Mouse (Mus musculus): Measurements from ENCODE around the gene Wfdc2. TPM values are rescaled to one million over a fixed set of nuclear protein-coding genes. Genes with fewer than 3 reads are reported as not detected.

Gene Wfdc2
- polyA plus RNA-seq, 1 experiment from 2014 or later = 2.6 TPM

DNA sequence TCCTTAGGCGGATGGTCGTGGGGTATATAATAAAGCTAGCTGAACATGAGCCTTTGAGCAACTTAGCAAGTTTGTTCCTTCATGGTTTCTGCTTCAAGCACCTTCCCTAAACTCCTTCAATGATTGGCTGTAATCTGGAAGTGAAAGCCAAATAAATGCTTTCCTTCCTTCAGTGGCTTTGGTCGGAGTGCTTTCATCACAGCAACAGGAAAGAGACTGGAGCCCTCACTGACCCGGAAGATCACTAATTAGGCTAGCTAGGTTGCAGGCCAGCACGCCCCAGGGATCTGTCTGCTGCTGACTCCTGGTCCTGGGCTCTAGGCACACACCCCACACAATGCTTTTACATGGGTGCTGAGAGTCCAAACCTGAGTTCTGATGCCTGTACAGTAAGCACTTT, 33.7 kb upstream of the Wfdc2 start:
- Histone ChIP-seq H3K36me3 (replicated peaks) (no peaks in the 10 kb centered on the region), H3K4me3 (no peak overlapping the region), H3K4me1 (no peaks in the 10 kb centered on the region), H3K9me3 (no peaks in the 10 kb centered on the region), H3K4me2 (no peak overlapping the region), H3K27me3 (replicated peaks) (no peaks in the 10 kb centered on the region), H3K27ac (no peak overlapping the region), H3K9ac (no peak overlapping the region)
- 76% methylated on average over 5 of the region's 5 CpGs for WGBS
- ATAC-seq (replicated peaks) = no peak

DNA sequence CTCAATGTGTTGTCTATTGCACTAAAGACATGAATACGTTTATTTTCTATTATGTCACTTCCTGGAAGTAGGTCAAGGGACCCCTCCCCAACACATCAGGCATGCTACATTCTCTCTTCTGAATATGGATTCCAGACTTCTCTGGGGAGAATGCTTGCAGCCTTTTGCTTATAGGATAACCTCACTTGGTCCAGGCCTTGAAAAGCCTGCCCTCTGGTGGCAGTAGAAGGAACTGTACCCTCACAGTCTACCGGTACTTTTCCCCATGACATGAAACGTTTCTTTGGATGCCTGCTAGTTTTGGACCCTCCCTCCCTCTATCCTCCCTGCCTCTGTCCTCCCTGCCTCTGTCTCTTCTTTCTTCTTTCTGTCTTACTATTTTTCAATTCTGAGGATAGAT, 31.0 kb upstream of the Wfdc2 start:
- Histone ChIP-seq H3K4me3 (no peak overlapping the region), H3K4me1 (no peaks in the 10 kb centered on the region), H3K9ac (no peak overlapping the region), H3K36me3 (replicated peaks) (no peaks in the 10 kb centered on the region), H3K27me3 (replicated peaks) (no peaks in the 10 kb centered on the region), H3K27ac (no peak overlapping the region), H3K9me3 (no peaks in the 10 kb centered on the region), H3K4me2 (no peak overlapping the region)
- ATAC-seq (replicated peaks) = no peak
- 2% methylated on average over 3 of the region's 3 CpGs for WGBS

DNA sequence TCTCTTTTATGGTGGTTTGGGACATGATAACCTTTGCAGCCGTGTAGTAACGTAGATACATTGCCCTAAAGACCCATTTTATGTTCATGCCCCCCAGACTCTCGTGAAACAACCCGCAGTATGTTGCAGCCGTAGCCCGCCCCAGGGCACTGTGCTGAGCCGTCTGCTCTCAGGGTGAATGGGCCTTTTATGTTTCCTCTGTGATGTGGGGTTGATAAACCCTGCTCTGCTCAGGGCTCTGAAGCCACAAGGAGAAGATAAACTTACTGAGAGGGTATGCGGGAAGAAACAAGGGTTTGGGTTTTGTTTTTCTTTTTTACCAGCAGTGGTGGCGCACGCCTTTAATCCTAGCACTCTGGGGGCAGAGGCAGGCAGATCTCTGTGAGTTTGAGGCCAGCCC, 27.9 kb upstream of the Wfdc2 start:
- Histone ChIP-seq H3K36me3 (replicated peaks) (no peaks in the 10 kb centered on the region), H3K4me3 (no peak overlapping the region), H3K27ac (no peak overlapping the region), H3K9ac (no peak overlapping the region), H3K9me3 (no peaks in the 10 kb centered on the region), H3K4me2 (no peak overlapping the region), H3K27me3 (replicated peaks) (no peaks in the 10 kb centered on the region), H3K4me1 (no peaks in the 10 kb centered on the region)
- no peak for ATAC-seq (replicated peaks)
- 80% methylated on average over 10 of the region's 10 CpGs for WGBS

DNA sequence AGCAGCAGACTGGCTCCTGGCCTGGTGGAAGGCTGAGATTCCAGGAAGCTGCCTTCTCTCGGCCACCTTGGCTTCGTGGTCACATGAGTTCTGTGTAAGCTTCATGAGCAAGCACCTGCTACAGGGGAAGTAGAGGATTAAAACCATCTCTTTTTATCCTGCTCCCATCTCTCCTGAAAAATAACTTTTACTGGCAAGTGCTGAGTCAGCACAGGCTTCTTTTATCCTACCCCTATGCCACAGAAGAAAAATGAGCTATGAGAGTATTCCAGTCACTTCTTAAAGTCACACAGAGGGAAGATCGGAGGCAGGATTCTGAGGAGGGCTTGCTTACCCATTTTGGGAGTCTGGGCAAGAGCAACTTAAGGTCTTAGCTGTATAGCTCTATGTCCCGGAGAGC, 25.2 kb upstream of the Wfdc2 start:
- H3K9ac ChIP-seq = no peak overlapping the region
- H3K4me1 ChIP-seq = no peaks in the 10 kb centered on the region
- H3K36me3 ChIP-seq (replicated peaks) = no peaks in the 10 kb centered on the region
- 81% methylated on average over 4 of the region's 4 CpGs for WGBS
- H3K27me3 ChIP-seq (replicated peaks) = no peaks in the 10 kb centered on the region
- H3K27ac ChIP-seq = no peak overlapping the region
- no peak for ATAC-seq (replicated peaks)
- no peaks in the 10 kb centered on the region for H3K9me3 ChIP-seq
- no peak overlapping the region for H3K4me2 ChIP-seq
- no peak overlapping the region for H3K4me3 ChIP-seq

DNA sequence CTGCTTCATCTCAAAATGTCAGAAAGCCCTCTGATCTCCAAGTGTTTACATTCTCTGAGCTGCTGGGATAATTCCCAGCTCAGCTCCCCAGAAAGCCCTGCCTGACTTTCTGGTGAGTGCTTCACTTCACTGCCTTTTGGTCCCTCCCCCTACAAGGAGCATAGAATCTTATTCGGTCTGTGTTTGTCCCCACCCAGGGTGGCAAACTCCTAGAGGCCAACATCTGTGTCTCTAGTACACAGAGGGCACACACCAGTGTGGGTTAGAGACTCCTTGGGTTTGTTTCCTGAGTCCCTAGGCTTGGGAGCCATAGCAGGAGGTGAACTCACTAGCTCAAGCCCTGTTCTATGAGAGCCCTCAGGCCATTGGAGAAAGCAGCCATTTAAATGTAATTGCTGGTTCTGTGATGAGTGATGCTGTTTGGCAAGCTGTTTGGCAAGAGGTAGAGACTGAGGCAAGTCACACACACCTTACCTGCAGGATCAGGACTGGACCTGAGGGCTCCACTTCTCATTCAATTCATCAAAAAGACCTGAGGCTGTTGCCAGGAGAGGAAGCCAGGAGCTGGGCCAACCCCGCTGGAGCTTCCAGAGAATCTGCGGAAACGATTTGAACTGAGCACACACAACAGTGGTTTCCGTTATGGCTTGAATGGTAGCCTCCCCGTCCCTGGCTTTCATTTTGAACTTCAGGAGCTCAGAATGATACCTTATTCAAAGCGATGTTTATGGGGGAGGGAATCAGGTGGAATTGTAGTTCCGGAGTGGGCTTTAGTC, 21.4 kb upstream of the Wfdc2 start:
- H3K27me3 ChIP-seq (replicated peaks) = no peaks in the 10 kb centered on the region
- 42% methylated on average over 8 of the region's 8 CpGs for WGBS
- H3K4me3 ChIP-seq = no peak overlapping the region
- H3K36me3 ChIP-seq (replicated peaks) = no peaks in the 10 kb centered on the region
- H3K4me2 ChIP-seq = no peak overlapping the region
- no peak for ATAC-seq (replicated peaks)
- H3K27ac ChIP-seq = no peak overlapping the region
- H3K9me3 ChIP-seq = no peaks in the 10 kb centered on the region
- H3K9ac ChIP-seq = no peak overlapping the region
- H3K4me1 ChIP-seq = no peaks in the 10 kb centered on the region

DNA sequence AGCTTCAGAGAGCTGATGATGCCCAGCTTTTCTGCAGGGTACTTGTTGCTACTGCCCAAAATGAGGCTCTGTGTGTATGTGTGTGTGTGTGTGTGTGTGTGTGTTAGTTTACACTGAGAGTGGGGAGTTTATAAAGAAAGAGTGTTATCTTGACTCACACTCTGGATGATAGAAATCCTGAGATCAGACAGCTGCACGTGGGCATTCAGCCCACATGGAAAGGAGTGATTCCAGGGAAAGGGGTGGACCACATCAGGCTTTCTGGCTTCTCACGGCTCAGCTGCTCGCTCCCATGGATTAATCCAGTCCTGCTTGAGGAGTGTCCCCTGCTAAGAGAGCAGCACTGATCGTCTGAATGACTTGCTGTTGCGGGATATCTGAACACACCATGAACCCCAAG, 20.1 kb upstream of the Wfdc2 start:
- Histone ChIP-seq H3K36me3 (replicated peaks) (no peaks in the 10 kb centered on the region), H3K9ac (no peak overlapping the region), H3K27me3 (replicated peaks) (no peaks in the 10 kb centered on the region), H3K4me2 (no peak overlapping the region), H3K4me1 (no peaks in the 10 kb centered on the region), H3K9me3 (no peaks in the 10 kb centered on the region), H3K27ac (no peak overlapping the region), H3K4me3 (no peak overlapping the region)
- no peak for ATAC-seq (replicated peaks)
- WGBS = 72% methylated on average over 5 of the region's 5 CpGs

DNA sequence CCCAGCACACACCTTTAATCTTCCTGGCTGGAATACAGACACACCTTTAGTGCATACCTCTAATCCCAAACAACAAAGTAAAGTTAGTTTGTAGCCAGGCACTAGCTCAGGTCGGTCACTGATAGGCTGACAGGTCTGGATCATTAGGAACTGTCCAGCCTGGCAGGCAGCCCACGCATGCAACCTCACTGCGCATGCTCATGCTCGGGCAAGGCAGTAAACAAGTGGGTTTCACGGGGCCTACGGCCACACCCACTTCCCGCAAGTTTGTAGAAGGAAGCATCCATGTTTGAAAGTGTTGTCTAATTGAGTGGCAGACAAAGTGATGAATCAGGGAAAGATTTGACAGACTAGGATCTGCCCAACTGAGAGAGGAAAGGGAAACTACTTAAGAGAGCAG, 19.6 kb upstream of the Wfdc2 start:
- 91% methylated on average over 7 of the region's 7 CpGs for whole genome bisulfite sequencing
- Histone ChIP-seq H3K27me3 (replicated peaks) (no peaks in the 10 kb centered on the region), H3K4me2 (no peak overlapping the region), H3K9me3 (no peaks in the 10 kb centered on the region), H3K27ac (no peak overlapping the region), H3K36me3 (replicated peaks) (no peaks in the 10 kb centered on the region), H3K4me1 (no peaks in the 10 kb centered on the region), H3K4me3 (no peak overlapping the region), H3K9ac (no peak overlapping the region)
- ATAC-seq (replicated peaks) = no peak

DNA sequence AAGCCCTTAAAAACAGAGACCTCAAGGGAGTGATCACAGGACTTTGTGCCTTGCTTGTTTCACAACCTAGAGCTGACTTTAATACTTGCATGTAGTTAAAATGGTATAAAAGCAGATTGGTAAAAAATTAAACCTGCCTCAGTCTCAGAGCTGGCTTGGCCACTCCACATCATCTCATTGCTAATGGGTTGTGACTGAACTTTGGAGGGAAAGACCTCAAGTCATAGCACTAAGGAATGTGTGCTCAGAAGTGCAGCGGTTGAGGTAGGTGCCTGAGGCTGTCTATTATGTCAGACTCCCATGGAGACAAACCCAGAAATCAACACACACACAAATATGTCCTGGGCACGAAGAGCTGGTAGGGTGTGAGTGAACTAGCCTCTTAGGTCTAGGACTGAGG, 18.5 kb upstream of the Wfdc2 start:
- no peaks in the 10 kb centered on the region for H3K27me3 ChIP-seq (replicated peaks)
- 73% methylated on average over 2 of the region's 2 CpGs for WGBS
- ATAC-seq (replicated peaks) = no peak
- H3K9ac ChIP-seq = no peak overlapping the region
- no peak overlapping the region for H3K27ac ChIP-seq
- no peak overlapping the region for H3K4me3 ChIP-seq
- H3K4me1 ChIP-seq = no peaks in the 10 kb centered on the region
- no peak overlapping the region for H3K4me2 ChIP-seq
- H3K9me3 ChIP-seq = no peaks in the 10 kb centered on the region
- H3K36me3 ChIP-seq (replicated peaks) = no peaks in the 10 kb centered on the region

DNA sequence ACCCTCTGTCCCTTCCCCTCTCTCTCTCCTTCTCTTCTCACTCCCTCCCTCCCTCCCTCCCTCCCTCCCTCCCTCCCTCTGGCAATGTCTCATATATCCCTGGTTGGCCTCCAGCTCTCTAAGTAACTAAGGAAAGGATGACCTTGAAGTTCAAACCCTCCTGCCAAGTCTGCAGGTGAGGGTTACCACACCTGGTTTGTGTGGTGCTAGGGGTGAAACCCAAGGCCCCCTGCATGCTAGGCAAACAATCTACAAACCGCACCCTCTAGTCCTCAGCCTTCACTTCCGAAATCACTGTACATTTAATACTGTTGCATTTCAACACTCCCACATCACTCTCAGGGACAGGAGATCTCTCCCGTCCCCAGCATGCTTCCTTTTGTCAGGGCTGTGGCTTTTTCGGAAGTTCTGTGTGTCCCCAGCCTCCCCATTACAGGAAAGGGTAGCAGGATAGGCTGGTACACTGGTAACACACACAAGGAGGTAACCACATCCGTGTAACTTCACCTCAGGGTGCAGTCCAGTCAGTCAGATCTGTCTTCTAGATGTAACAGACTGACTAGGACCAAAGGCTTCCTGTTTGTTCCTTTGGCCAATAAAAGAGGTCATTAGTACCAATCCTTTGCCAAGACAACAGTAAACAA, 17.6 kb upstream of the Wfdc2 start:
- Histone ChIP-seq H3K27me3 (replicated peaks) (no peaks in the 10 kb centered on the region), H3K4me2 (no peak overlapping the region), H3K4me3 (no peak overlapping the region), H3K9ac (no peak overlapping the region), H3K27ac (no peak overlapping the region), H3K4me1 (no peaks in the 10 kb centered on the region), H3K36me3 (replicated peaks) (no peaks in the 10 kb centered on the region), H3K9me3 (no peaks in the 10 kb centered on the region)
- no peak for ATAC-seq (replicated peaks)
- 50% methylated on average over 5 of the region's 5 CpGs for WGBS

DNA sequence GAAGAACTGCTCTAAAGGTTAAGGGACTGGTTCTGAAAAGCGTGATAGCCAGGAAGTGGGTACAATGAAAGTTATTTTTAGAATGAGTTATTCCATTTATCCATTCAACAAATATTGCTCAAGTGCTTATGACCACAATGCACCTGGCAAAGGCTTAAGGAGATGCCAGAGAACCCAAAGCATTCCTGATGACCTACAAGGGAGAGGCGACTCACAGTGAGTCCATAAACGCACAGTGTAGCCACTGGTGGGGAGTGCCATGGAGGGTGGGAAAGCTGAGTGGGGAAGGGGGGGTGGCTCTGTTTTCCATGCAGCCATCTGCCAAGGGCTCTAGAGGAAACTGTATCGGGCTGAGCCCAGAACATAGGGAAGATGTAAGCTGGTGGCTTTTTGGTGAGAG, 12.9 kb upstream of the Wfdc2 start:
- Histone ChIP-seq H3K4me2 (no peak overlapping the region), H3K36me3 (replicated peaks) (no peaks in the 10 kb centered on the region), H3K4me1 (peaks cover 4% of the 10 kb centered on the region; the same call in 1 of the 2 replicates), H3K9me3 (no peaks in the 10 kb centered on the region), H3K4me3 (no peak overlapping the region), H3K9ac (no peak overlapping the region), H3K27ac (no peak overlapping the region), H3K27me3 (replicated peaks) (no peaks in the 10 kb centered on the region)
- WGBS = 55% methylated on average over 4 of the region's 4 CpGs
- ATAC-seq (replicated peaks) = no peak

DNA sequence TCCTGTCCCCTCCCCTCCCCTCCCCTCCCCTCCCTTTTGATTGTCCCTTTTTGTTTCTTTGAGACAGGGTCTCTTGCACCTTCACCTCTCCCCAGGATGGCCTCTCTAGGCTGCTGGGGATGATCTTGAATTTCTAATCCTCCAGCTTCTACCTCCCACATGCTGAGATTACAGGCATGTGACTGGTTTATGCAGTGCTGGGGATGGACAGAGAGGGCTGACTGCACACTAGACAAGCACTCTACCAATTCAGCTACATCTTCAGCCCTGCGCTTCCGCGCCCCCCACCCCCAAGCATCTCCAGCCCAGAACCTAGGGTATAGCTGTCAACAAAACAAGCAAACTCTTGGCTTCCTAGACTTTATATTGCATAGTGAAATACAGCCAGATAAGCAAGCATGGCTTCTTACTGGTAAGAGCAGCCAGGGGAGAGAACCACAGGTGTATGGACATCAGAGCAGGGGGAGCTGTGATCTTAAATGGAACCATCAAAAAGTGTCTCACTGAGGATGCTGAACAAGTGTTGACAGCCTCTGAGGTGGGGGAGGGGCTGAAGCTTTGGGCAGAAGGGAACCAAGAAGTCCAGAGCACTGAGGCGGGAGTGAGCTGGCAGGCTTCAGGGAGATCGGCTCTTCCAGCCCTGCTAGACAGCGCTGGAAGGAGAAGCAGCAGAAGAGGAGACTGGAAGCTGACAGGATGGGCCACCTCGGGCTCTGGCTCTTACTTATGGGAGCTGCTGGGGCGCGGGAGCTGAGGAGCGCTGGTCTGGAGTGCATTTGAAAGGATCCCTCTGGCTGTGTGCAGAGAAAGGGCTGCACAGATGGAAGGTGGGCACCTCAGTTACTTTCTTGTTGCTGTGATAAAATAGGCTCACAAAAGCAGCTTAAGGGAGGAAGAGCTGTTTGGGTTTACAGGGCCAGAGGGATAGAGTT, 12.0 kb upstream of the Wfdc2 start:
- no peak overlapping the region for H3K9ac ChIP-seq
- no peaks in the 10 kb centered on the region for H3K9me3 ChIP-seq
- peaks cover 4% of the 10 kb centered on the region; the same call in 1 of the 2 replicates for H3K4me1 ChIP-seq
- H3K36me3 ChIP-seq (replicated peaks) = no peaks in the 10 kb centered on the region
- H3K4me2 ChIP-seq = peak overlapping the region; percentile 13; the same call in 1 of the 2 replicates
- H3K27ac ChIP-seq = no peak overlapping the region
- no peak overlapping the region for H3K4me3 ChIP-seq
- ATAC-seq (replicated peaks) = no peak
- 13% methylated on average over 10 of the region's 10 CpGs for WGBS
- no peaks in the 10 kb centered on the region for H3K27me3 ChIP-seq (replicated peaks)

DNA sequence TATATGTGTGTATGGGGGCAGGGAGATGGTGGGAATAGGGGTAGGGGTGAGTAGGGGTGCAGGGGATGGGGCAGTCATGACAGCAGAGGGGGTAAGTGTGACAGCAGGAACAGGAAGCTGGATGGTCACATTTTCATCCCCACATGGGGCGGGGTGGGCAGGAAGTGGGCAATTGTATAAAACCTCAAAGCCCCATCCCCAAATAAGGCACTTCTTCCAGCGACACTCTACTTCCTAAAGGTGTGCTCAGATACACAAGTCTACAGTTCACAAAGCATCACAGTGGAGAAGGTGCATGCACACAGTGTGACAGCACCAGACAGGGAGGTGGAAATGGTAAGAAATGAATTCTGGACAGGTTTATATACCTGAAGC, 11.3 kb upstream of the Wfdc2 start:
- Histone ChIP-seq H3K27ac (no peak overlapping the region), H3K4me3 (no peak overlapping the region), H3K27me3 (replicated peaks) (no peaks in the 10 kb centered on the region), H3K9me3 (no peaks in the 10 kb centered on the region), H3K4me2 (no peak overlapping the region; the same call in 1 of the 2 replicates), H3K36me3 (replicated peaks) (no peaks in the 10 kb centered on the region), H3K9ac (no peak overlapping the region), H3K4me1 (peaks cover 4% of the 10 kb centered on the region; the same call in 1 of the 2 replicates)
- WGBS = 88% methylated on average over 2 of the region's 2 CpGs
- no peak for ATAC-seq (replicated peaks)

Data from midbrain, embryonic 15.5 days (tissue).